Mouse (Mus musculus) liver, adult 2 months (tissue): ENCODE measurements around the gene Atrnl1.

Experiments
- CTCF ChIP-seq: fragments of 200-500 bp; IDR thresholded peaks from 2 replicates; pipeline ENCODE4 v1.5.1; 2011; ENCODE audit warnings: low read depth, low read length, control low read depth
- POLR2A ChIP-seq: fragments of 200-500 bp; IDR thresholded peaks from 2 replicates; pipeline ENCODE4 v1.6.1; 2011; ENCODE audit warnings: low read length, control low read depth; ENCODE audit not compliant: insufficient read depth; ENCODE audit errors: extremely low read depth

DNA sequence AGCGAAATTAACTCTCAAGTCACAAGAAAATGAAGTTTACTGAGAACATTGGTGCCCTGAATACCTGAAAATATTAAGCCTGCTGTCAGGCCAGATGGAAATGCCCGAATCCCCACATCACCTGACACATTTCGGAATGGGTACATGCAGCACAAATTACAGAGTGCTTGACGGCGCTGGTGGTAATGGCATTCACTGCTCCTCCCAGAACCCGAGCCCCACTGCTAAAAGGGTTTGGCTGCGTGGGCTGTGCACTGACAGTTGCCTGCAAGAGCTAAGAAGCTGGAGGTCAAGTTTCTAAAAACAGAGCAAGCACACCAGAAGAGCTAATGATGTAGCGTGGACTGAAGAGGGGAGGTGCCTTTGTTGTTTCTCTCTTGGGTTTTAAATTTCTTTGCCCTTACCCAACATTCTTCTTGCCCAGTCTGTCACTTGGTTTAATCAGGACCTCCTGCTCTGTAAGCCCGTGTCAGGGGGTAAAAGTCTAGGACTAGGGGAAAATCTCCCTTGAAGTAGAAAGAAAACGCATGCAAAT, 377.8 kb downstream of the Atrnl1 start:
- TF ChIP-seq CTCF = no peak
- TF ChIP-seq POLR2A = no peak
